Mouse (Mus musculus) G1E (cell line): ENCODE results near the gene Rpl9-ps6. TPM values are rescaled to one million over a fixed set of nuclear protein-coding genes. Genes with fewer than 3 reads are reported as not detected.

Source experiments
- ATAC-seq: 2 replicates; pipeline ENCODE4 v1.8.0; 2016; ENCODE audit warnings: mild to moderate bottlenecking; ENCODE audit not compliant: insufficient number of reproducible peaks, poor library complexity, low FRiP score, severe bottlenecking; ENCODE audit errors: extremely low read depth
- DNase-seq: peaks from one replicate; pipeline ENCODE4 v3.0.0; 2012; ENCODE audit warnings: low spot score
- H3K27me3 ChIP-seq: 2 replicates; pipeline ENCODE4 v1.6.1; 2012; ENCODE audit warnings: mild to moderate bottlenecking, low read length, inconsistent platforms; ENCODE audit not compliant: insufficient read depth
- H3K36me3 ChIP-seq: replicated peaks from 2 replicates; pipeline ENCODE3; 2012; ENCODE audit warnings: mild to moderate bottlenecking, inconsistent platforms
- H3K4me1 ChIP-seq: 2 replicates; pipeline ENCODE4 v1.6.1; 2012; ENCODE audit warnings: low read depth, low read length, inconsistent platforms, mixed read lengths; ENCODE audit not compliant: insufficient read depth
- H3K4me3 ChIP-seq: 2 replicates; pipeline ENCODE4 v1.5.1; 2012; ENCODE audit warnings: low read depth, mild to moderate bottlenecking, inconsistent platforms, low read length, moderate library complexity, mixed read lengths
- H3K9me3 ChIP-seq: replicated peaks from 2 replicates; pipeline ENCODE4 v1.6.1; 2012; ENCODE audit warnings: inconsistent platforms
- CTCF ChIP-seq: IDR thresholded peaks from 2 replicates; pipeline ENCODE4 v1.5.1; 2012; ENCODE audit warnings: low read depth, low read length, inconsistent platforms, mixed read lengths
- GATA1 ChIP-seq: IDR thresholded peaks from 2 replicates; pipeline ENCODE4 v1.6.1; 2012; ENCODE audit warnings: borderline replicate concordance, low read length, inconsistent platforms, mixed read lengths
- GATA2 ChIP-seq: IDR thresholded peaks from 2 replicates; pipeline ENCODE4 v1.6.1; 2012; ENCODE audit warnings: low read depth, low read length, inconsistent platforms, borderline replicate concordance
- POLR2AphosphoS5 ChIP-seq: IDR thresholded peaks from 2 replicates; pipeline ENCODE4 v1.6.1; 2012; ENCODE audit warnings: low read depth, low read length, inconsistent platforms; ENCODE audit not compliant: insufficient replicate concordance
- TAL1 ChIP-seq: conservative IDR thresholded peaks from 2 replicates; pipeline ENCODE4 v1.6.1; 2012; ENCODE audit warnings: low read depth, low read length, inconsistent platforms, mixed read lengths
- polyA plus RNA-seq: library from polyadenylated mRNA; stranded (reverse); fragments of >175 nt; gene quantifications from 2 replicates; pipeline ENCODE4 v1.2.3, GENCODE M21; 2012
- total RNA-seq, 2 experiments: library from RNA; stranded (forward) in 1 of 2; stranded (reverse) in 1 of 2; fragments of 200-1000 nt in 1 of 2; fragments of >200 nt in 1 of 2; fragmentation: Nextera tagmentation in 1 of 2; gene quantifications; 2 replicates each; pipeline ENCODE4 v1.2.3; 2014 to 2017

The Rpl9-ps6 gene
- total and polyA plus RNA-seq, 3 experiments: 2.0 to 117 (median 18.3) TPM

DNA sequence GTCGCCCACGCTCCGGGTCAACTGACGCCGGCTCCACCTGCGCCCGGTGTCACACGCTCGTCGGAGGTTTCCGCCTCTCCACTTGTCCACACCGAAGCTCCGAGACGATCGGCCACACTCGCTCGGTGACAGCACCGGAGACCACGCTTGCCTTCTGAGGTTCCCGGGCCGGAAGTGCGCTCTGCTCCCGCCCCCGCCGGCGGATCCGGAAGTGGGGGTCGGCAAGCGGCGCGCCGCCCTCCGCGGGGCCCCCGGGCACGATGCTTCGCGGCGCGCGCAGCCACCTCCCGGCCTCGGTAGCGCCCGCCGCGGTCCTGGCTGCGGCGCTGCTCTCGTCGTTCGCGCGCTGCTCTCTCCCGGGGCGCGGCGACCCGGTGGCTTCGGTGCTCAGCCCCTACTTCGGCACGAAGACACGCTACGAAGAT is 19.3 kb upstream of the Rpl9-ps6 start, which contains the start of gene Minpp1:
TSS of gene Minpp1 (plus strand) at position 89 of the 425 bp plus-strand sequence.
- peak; percentile 50; the same call in 1 of the 2 replicates for ATAC-seq
- Histone ChIP-seq H3K36me3 (peaks cover 12% of the 10 kb centered on the region), H3K4me1 (peaks cover 34% of the 10 kb centered on the region), H3K27me3 (no peaks in the 10 kb centered on the region), H3K9me3 (no peaks in the 10 kb centered on the region), H3K4me3 (peak within 1 kb of the TSS; percentile 87)
- peak; percentile 75 for DNase-seq
- TF ChIP-seq GATA1 (no peak), TAL1 (no peak), POLR2AphosphoS5 (no peak)

DNA sequence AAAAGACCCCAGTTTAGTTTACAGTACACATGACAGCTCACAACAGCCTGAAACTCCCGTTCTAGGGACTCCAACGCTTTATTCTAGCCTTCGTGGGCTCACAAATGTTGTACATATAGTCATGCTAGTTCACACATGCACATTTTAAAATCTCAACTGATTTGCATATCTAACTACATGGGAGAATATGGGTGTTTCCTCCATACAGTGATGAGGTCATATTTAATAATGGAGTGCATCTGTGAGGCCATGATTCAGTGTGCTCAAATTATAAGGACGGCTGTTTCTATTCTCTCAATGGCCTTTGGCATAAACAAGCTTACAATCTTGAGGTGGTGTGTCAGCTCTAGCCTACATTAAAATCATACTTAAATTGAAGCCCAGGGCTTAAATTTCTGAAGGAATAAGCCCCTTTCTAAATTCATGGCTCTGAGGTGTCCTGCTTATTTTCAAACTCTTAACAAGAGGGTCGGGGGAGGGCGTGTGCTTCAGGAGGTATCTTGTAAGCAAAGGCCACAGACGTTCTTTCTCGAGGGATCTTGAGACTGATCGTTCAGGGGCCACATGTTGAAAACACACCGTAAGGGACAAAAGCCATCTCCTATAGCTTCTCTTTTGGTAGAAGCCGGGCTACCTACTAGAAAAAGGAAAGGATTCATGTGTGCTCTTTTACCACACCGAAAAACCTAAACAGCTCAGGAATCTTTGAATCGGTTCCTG is 18.7 kb upstream of the Rpl9-ps6 start:
- Histone ChIP-seq H3K36me3 (peaks cover 12% of the 10 kb centered on the region), H3K4me1 (peaks cover 40% of the 10 kb centered on the region), H3K9me3 (no peaks in the 10 kb centered on the region), H3K27me3 (no peaks in the 10 kb centered on the region), H3K4me3 (peak overlapping the region; percentile 87)
- no peak for TF ChIP-seq GATA1
- no peak for TF ChIP-seq GATA2
- TF ChIP-seq TAL1: no peak
- no peak for TF ChIP-seq POLR2AphosphoS5
- no peak for TF ChIP-seq CTCF
- no peak for ATAC-seq
- DNase-seq: no peak

DNA sequence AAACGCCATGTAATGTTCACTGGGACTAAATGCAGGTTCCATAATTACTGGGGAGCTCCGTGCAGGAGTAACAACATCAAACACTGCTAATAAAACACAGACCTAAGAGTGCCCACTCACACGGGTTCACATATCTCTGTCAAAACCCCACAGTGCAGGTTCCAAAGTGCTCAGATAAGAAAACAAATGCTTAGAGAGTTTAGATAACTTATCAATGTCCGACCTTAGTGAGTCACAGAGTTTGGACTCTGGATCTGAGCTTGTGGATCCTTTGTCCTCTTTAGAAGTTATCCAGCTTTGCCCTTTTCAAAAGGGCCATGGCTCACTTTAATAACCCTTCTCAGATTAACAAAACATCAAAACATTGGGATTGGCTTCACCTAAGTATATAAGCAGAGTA is 15.1 kb upstream of the Rpl9-ps6 start:
- H3K4me1 ChIP-seq: peaks cover 60% of the 10 kb centered on the region
- DNase-seq (no peak), ATAC-seq (no peak)
- no peaks in the 10 kb centered on the region for H3K9me3 ChIP-seq
- no peaks in the 10 kb centered on the region for H3K36me3 ChIP-seq
- TF ChIP-seq POLR2AphosphoS5 (no peak), GATA2 (no peak), GATA1 (no peak), TAL1 (no peak), CTCF (no peak)
- H3K27me3 ChIP-seq: no peaks in the 10 kb centered on the region
- H3K4me3 ChIP-seq: no peak overlapping the region

- H3K4me1 ChIP-seq: peaks cover 65% of the 10 kb centered on the region
- no peaks in the 10 kb centered on the region for H3K9me3 ChIP-seq
- peak overlapping the region; percentile 44; the same call in 1 of the 2 replicates for H3K4me3 ChIP-seq
- TF ChIP-seq TAL1 (no peak), CTCF (no peak), POLR2AphosphoS5 (no peak), GATA1 (no peak), GATA2 (no peak)
- DNase-seq: no peak
- ATAC-seq: no peak
- no peaks in the 10 kb centered on the region for H3K36me3 ChIP-seq
- no peaks in the 10 kb centered on the region for H3K27me3 ChIP-seq
Measured at GRCm38 (mm10) chr19:32480791-32481442, 14.5 kb upstream of the Rpl9-ps6 start.

DNA sequence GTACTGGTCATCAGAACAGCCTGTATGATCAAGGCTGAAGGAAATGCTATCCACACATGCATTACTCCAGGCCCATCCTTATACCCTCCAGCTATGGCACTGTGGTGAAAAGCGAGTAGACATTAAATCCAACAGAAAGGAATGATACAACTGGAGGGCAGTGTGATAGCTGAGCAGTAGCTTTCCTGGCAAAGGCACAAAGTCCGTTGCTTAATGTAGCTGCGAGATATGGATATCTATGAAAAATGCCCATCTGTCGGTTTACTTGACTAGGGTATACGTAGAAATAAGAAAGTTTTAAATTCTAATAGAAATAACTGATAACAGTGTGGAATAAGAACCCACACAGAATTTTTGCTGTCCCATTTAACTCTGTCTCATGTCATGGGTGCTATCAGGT is 13.9 kb upstream of the Rpl9-ps6 start:
- no peak for TF ChIP-seq CTCF
- TF ChIP-seq POLR2AphosphoS5: no peak
- no peak for TF ChIP-seq GATA2
- no peak for TF ChIP-seq GATA1
- no peak for TF ChIP-seq TAL1
- no peaks in the 10 kb centered on the region for H3K9me3 ChIP-seq
- no peak overlapping the region; the same call in 1 of the 2 replicates for H3K4me3 ChIP-seq
- no peaks in the 10 kb centered on the region for H3K27me3 ChIP-seq
- H3K4me1 ChIP-seq: peaks cover 71% of the 10 kb centered on the region
- H3K36me3 ChIP-seq: no peaks in the 10 kb centered on the region
- no peak for ATAC-seq
- DNase-seq: no peak

DNA sequence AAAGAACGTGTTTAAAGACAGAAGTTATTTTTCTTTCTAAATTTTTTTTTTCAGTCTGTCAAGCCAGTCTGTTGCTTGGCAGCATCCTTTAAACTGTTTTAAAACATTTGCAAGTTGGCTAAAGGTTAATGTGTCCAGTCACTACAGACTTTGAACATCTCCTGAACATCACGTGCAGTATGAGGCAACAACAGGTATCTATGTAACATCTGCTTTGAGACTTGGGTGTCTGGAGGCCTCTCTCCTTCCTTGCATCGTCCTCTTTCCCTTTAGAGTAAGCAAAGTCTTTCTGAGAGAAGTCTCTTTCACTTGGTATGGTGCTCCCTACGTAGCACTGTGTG is 10.3 kb upstream of the Rpl9-ps6 start:
- ATAC-seq (peak; percentile 24; the same call in 1 of the 2 replicates), DNase-seq (no peak)
- H3K27me3 ChIP-seq: no peaks in the 10 kb centered on the region
- peaks cover 61% of the 10 kb centered on the region for H3K4me1 ChIP-seq
- no peak overlapping the region; the same call in 1 of the 2 replicates for H3K4me3 ChIP-seq
- TF ChIP-seq CTCF: no peak
- no peak for TF ChIP-seq POLR2AphosphoS5
- no peak for TF ChIP-seq TAL1
- no peak for TF ChIP-seq GATA1
- TF ChIP-seq GATA2: no peak
- peaks cover 5% of the 10 kb centered on the region; the same call in 1 of the 2 replicates for H3K9me3 ChIP-seq
- no peaks in the 10 kb centered on the region for H3K36me3 ChIP-seq
